Mouse (Mus musculus): Measurements from ENCODE around the gene Parp16.

The Parp16 gene

GRCm38 (mm10) chr9:65178336-65179213, 16.6 kb upstream of the Parp16 start:
- in situ Hi-C loops (cut with MboI; ENCODE audit: low sequenced_read_pairs): no loop called here

DNA sequence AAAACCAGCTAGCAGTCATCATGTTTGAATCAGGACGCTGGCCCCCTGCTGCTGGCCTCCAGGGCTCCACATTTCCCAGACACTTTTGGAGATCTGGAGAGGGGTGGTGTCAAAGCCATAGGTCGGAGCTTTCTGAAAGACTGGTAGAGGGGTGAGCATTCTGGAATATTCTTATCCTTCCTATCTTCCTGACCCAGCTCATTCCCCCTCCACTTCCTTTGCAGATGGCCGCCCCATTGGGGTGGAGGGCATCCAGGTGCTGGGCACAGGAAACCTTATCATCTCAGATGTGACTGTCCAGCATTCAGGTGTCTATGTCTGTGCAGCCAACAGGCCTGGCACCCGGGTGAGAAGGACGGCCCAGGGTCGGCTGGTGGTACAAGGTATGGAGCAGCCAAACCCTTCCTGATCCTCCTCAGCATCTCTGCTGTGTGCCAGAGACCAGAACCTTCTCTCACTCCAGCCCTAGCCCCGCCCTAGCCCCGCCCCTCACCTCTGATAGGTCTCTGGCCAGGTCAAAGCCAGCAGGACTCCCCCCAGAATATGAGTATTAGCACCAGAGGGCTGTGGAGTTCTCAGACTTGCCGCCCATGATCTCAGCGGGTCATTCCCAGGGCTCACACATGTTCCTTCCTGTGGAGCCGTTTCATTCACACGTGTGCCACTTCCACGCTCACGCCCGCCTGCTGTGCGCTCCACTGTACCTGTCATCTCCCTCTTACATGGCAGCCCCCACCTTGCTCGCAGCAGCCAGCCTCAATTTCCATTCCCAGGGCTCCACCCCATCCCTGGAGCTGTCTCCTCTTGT, 15.1 kb upstream of the Parp16 start:
- in situ Hi-C loops (cut with MboI; ENCODE audit: low sequenced_read_pairs): no loop called here

- in situ Hi-C loops (cut with MboI; ENCODE audit: low sequenced_read_pairs): no loop called here
Observed at GRCm38 (mm10) chr9:65188599-65188998, 6.6 kb upstream of the Parp16 start.

GRCm38 (mm10) chr9:65190306-65190705, 4.8 kb upstream of the Parp16 start:
- in situ Hi-C loops (cut with MboI; ENCODE audit: low sequenced_read_pairs): loop anchor here (5.0 kb wide), 1 partner anchor 53 kb away; no protein-coding TSS in a partner anchor

- in situ Hi-C loops (cut with MboI; ENCODE audit: low sequenced_read_pairs): loop anchor here (5.0 kb wide), 1 partner anchor 54 kb away; no protein-coding TSS in a partner anchor
Observed at GRCm38 (mm10) chr9:65191389-65191754, 3.8 kb upstream of the Parp16 start.

DNA sequence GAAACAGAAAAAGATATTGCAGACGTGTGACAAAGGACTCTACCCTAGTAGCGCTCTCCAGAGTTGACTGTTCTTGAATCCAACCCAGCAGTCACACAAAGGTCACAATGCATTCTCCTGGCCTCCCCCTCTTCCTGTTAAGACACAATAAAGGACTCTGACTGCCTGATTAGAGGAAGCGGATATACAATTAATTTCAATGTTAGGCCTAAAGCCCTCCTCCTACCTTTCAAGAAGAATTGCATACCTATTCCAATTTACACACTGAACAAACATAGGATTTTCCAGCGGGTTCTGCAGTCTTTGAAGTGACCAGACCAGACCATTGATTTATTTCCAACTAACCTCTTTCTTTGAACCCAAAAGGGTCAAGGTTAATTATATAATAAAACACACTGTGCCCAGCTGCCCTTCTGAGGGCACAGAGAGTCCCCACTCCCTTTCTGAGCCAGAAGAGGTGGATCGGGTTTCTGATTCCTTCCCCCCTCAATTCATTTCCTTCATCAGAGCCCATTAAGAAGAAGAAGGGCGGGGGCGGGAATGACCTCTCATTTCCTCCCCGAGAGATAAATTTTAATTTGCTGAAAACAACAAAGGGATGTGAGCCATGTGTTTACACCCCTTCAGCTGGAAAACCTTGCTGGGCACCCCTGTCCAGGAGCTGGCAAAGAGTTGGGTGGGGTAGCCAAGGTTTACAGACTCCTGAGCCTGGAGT, 3.2 kb upstream of the Parp16 start:
- in situ Hi-C loops (cut with MboI; ENCODE audit: low sequenced_read_pairs): loop anchor here (5.0 kb wide), 1 partner anchor 55 kb away; no protein-coding TSS in a partner anchor

GRCm38 (mm10) chr9:65193214-65193613, 1.9 kb upstream of the Parp16 start:
- in situ Hi-C loops (cut with MboI; ENCODE audit: low sequenced_read_pairs): loop anchor here (5.0 kb wide), 1 partner anchor 56 kb away; no protein-coding TSS in a partner anchor

GRCm38 (mm10) chr9:65195621-65195981, 448 bp downstream of the Parp16 start:
- in situ Hi-C loops (cut with MboI; ENCODE audit: low sequenced_read_pairs): no loop called here

- in situ Hi-C loops (cut with MboI; ENCODE audit: low sequenced_read_pairs): no loop called here
Observed at GRCm38 (mm10) chr9:65195982-65196737, 1.0 kb downstream of the Parp16 start.

DNA sequence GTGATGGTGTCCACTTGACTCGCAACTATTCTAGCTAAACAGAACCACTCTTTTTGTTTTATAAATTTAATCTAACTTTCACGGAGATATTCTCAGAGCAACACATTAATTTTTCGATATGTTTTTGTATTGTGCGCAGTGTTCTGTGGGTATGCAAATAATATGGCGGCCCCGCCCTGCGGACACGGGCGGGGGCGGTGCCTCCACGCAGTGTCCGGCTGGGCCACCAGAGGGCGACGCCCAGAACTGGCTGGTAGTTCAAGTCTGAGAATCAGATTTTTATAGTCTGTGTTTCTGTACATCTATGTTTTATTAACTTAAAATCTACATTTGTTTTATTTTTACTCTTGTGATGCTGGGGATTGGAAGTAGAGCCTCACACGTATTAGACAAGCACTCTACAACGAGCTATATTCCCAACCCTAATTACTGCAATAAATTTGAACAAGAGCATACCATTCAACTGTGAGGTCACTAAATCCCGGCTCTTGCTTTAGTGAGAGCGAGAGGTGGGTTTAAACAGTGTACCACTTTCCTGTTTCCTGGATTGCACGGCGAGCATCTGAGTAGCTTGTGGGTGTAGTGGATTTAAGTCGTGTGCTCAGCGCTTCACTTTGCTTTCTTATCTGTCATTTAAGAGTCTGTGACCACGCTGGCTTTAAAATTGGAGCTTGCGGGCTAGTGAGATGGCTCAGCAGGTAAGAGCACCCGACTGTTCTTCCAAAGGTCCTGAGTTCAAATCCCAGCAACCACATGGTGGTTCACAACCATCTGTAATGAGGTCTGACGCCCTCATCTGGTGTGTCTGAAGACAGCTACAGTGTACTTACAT, 1.8 kb downstream of the Parp16 start:
- in situ Hi-C loops (cut with MboI; ENCODE audit: low sequenced_read_pairs): no loop called here

DNA sequence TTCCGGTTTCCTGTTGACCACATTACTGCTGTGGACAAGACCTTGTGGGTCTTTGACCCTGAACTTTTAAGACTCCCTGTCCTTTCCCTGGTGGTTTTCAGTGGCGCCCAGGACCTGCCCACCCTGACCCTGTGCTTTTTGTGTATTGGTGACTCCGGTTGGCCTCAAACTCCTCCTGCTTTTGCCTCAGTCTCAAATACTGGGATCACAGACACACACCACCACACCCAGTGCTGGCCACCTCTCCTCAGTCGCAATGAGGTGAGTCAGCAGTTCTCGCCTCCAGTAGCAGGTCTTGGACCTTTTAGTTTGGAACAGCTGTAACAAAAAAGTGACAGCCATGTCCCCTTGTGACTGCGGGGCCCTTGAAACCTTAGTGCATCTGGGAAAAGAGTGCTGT, 2.7 kb downstream of the Parp16 start:
- in situ Hi-C loops (cut with MboI; ENCODE audit: low sequenced_read_pairs): no loop called here

DNA sequence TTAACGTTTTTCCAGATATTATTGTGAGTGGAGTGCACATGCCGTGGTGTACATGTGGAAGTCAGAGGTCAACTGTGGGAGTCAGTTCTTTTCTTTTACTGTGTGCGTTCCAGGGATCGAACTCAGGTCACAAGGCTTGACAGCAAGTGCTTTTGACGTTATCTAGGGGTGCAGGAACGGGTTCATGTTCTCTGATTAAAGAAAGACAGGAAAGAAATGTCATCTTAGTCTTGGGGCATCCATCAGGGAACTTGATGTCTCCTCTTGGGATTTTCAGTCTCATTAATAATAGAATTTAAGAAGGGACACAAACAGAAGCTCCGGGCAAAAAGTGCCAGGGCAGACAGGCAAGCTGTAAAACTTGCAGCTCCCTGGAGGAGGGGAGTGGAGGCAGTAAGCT, 4.6 kb downstream of the Parp16 start:
- in situ Hi-C loops (cut with MboI; ENCODE audit: low sequenced_read_pairs): no loop called here

- in situ Hi-C loops (cut with MboI; ENCODE audit: low sequenced_read_pairs): no loop called here
Observed at GRCm38 (mm10) chr9:65200606-65201005, 5.5 kb downstream of the Parp16 start.

- in situ Hi-C loops (cut with MboI; ENCODE audit: low sequenced_read_pairs): no loop called here
Observed at GRCm38 (mm10) chr9:65201021-65201380, 5.8 kb downstream of the Parp16 start.

- in situ Hi-C loops (cut with MboI; ENCODE audit: low sequenced_read_pairs): no loop called here
Observed at GRCm38 (mm10) chr9:65201381-65202164, 6.4 kb downstream of the Parp16 start.

- in situ Hi-C loops (cut with MboI; ENCODE audit: low sequenced_read_pairs): no loop called here
Observed at GRCm38 (mm10) chr9:65202165-65202754, 7.1 kb downstream of the Parp16 start.

GRCm38 (mm10) chr9:65205049-65205815, 10.1 kb downstream of the Parp16 start:
- in situ Hi-C loops (cut with MboI; ENCODE audit: low sequenced_read_pairs): no loop called here

All from CH12F3 (cell line).